In genomic region chr7:145110657-145111251, GRCm38 (mm10) we compare ENCODE assay signal across 8 mouse cellular contexts.
A peak's percentile ranks its signal among the peaks of the same experiment; 100 is the strongest.
DNase-seq lines count a peak whose midpoint lies in the region; ATAC-seq and TF ChIP-seq lines count a peak whose summit lies in the region.

No protein-coding gene starts in this region.

- no peak overlapping the region for H3K4me3 ChIP-seq in midbrain, embryonic 10.5 days
- H3K4me3 ChIP-seq in midbrain, embryonic 13.5 days (replicated peaks): no peak overlapping the region
- H3K4me3 ChIP-seq in lung, adult 2 months (replicated peaks; ENCODE audit: extremely low read depth, low read depth, low read length): no peak overlapping the region
- H3K4me3 ChIP-seq in small intestine, adult 2 months (ENCODE audit: low read depth, low read length): peak overlapping the region; percentile 53

- H3K27me3 ChIP-seq in midbrain, embryonic 10.5 days (ENCODE audit: low read depth, poor library complexity, severe bottlenecking): no peaks in the 10 kb centered on the region
- H3K27me3 ChIP-seq in midbrain, embryonic 13.5 days: no peaks in the 10 kb centered on the region
- no peaks in the 10 kb centered on the region for H3K27me3 ChIP-seq in small intestine, adult 2 months (ENCODE audit: control insufficient read depth, insufficient read depth, low read length)

- no peak overlapping the region for H3K9ac ChIP-seq in midbrain, embryonic 13.5 days (replicated peaks)

- 53% methylated on average over 10 of the region's 10 CpGs for WGBS in midbrain, embryonic 10.5 days
- WGBS in midbrain, embryonic 13.5 days: 53% methylated on average over 10 of the region's 10 CpGs
- 9% methylated on average over 10 of the region's 10 CpGs for WGBS in lung, adult 2 months
- 26% methylated on average over 10 of the region's 10 CpGs for WGBS in small intestine, adult 2 months

- ATAC-seq in midbrain, embryonic 13.5 days: no peak

- no peak for TF ChIP-seq CTCF in lung, adult 2 months (IDR thresholded peaks at IDR 0.05; ENCODE audit: insufficient read depth, low read length)
- TF ChIP-seq CTCF in small intestine, adult 2 months (IDR thresholded peaks at IDR 0.05; ENCODE audit: extremely low read depth, insufficient read length, insufficient replicate concordance, low read depth, low read length): no peak

- no peak for TF ChIP-seq POLR2A in lung, adult 2 months (IDR thresholded peaks at IDR 0.05; ENCODE audit: borderline replicate concordance, extremely low read depth, low read depth, low read length)
- no peak for TF ChIP-seq POLR2A in small intestine, adult 2 months (IDR thresholded peaks at IDR 0.05; ENCODE audit: low read depth, low read length)

- no peak overlapping the region for H3K4me2 ChIP-seq in midbrain, embryonic 13.5 days (replicated peaks)

- H3K36me3 ChIP-seq in midbrain, embryonic 10.5 days: no peaks in the 10 kb centered on the region
- no peaks in the 10 kb centered on the region for H3K36me3 ChIP-seq in midbrain, embryonic 13.5 days
- H3K36me3 ChIP-seq in small intestine, adult 2 months (ENCODE audit: control insufficient read depth, insufficient read depth, low read length): no peaks in the 10 kb centered on the region

- H3K27ac ChIP-seq in midbrain, embryonic 10.5 days (replicated peaks): peak overlapping the region; percentile 72
- no peak overlapping the region for H3K27ac ChIP-seq in midbrain, embryonic 13.5 days
- peak overlapping the region; percentile 90 for H3K27ac ChIP-seq in small intestine, adult 2 months (ENCODE audit: insufficient read depth, low read depth, low read length)

- H3K9me3 ChIP-seq in midbrain, embryonic 10.5 days (replicated peaks): no peaks in the 10 kb centered on the region
- H3K9me3 ChIP-seq in midbrain, embryonic 13.5 days: no peaks in the 10 kb centered on the region

- no peak for DNase-seq in midbrain, embryonic 10.5 days (ENCODE audit: low spot score)
- peak; percentile 35 for DNase-seq in brain, adult 2 months (ENCODE audit: low read depth, low spot score)
- DNase-seq in heart, adult 8-10 months (ENCODE audit: low spot score): peak; percentile 84
- peak; percentile 43 for DNase-seq in kidney, adult 11 months
- peak; percentile 45 for DNase-seq in lung, adult 2 months
- DNase-seq in cerebellum, adult 9-10 months: no peak

- peaks cover 28% of the 10 kb centered on the region for H3K4me1 ChIP-seq in midbrain, embryonic 10.5 days
- H3K4me1 ChIP-seq in midbrain, embryonic 13.5 days (replicated peaks): 0 out of 2 replicates have a peak, but pooled peaks cover 5% of the 10 kb centered on the region
- peaks cover 27% of the 10 kb centered on the region for H3K4me1 ChIP-seq in lung, adult 2 months (ENCODE audit: control insufficient read depth, insufficient read depth, low read length)
- H3K4me1 ChIP-seq in small intestine, adult 2 months (ENCODE audit: control insufficient read depth, insufficient read depth, insufficient read length, low read length): peaks cover 17% of the 10 kb centered on the region

Comparison
In these comparisons a context has a peak if more than half of its experiments do, and no peak if none do; other contexts are left out.
1. DNase-seq: peak in brain, adult 2 months (single experiment), heart, adult 8-10 months (single experiment), kidney, adult 11 months (single experiment) and lung, adult 2 months (single experiment); none in midbrain, embryonic 10.5 days (single experiment) and cerebellum, adult 9-10 months (single experiment).